Mouse (Mus musculus) testis, postnatal 14 days (tissue): ENCODE results near the gene Chrna9.

Experiments used
- DNase-seq: peaks from one replicate; pipeline ENCODE4 v3.0.0; 2021; ENCODE audit warnings: low spot score

The Chrna9 gene

DNA sequence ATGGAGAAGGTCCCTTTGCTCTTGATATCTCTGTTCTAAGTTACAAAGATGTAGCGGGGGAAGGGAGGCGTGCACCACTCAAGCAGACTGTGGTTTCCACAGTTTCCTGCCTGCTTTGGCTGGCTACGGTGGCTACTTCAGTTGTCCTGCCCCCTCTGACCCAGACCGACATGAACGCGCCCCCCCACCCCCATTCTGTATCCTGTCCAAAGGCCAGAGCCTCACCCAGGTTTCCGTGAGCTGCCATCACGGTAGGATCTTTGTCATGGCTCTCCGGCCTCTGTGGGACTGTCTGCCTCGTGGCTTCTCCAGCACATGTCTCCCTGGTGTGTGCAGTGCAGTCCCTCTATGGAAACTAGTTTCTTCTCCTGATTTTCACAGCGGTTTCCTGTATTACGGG is 15.4 kb upstream of the Chrna9 start:
- DNase-seq, result no peak

DNA sequence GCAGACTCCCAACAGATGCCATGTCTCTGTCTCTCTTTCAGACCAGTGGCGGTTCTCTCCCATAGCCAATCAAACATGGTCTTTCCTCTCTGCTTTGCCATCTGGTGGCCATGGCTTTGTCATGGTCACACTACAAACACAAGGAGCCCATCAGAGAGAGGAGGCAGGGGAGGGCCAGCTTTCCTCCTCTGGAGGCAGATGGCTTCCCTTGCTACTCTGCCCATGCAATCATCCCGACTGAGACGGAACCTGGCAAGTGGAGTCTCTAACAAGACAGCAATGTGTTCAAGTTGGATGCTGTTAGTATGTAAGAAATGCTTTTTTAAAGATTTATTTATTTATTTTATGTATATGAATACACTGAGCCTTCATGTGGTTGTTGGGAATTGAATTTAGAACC is 14.8 kb upstream of the Chrna9 start:
- DNase-seq, result no peak

GRCm38 (mm10) chr5:65920701-65921426 is 13.9 kb upstream of the Chrna9 start:
- DNase-seq, result no peak

- DNase-seq, result no peak
Observed at GRCm38 (mm10) chr5:65921477-65922138, 13.1 kb upstream of the Chrna9 start.

- no peak for DNase-seq
Observed at GRCm38 (mm10) chr5:65926666-65927065, 8.1 kb upstream of the Chrna9 start.

GRCm38 (mm10) chr5:65929162-65929561 is 5.6 kb upstream of the Chrna9 start:
- DNase-seq, result no peak

DNA sequence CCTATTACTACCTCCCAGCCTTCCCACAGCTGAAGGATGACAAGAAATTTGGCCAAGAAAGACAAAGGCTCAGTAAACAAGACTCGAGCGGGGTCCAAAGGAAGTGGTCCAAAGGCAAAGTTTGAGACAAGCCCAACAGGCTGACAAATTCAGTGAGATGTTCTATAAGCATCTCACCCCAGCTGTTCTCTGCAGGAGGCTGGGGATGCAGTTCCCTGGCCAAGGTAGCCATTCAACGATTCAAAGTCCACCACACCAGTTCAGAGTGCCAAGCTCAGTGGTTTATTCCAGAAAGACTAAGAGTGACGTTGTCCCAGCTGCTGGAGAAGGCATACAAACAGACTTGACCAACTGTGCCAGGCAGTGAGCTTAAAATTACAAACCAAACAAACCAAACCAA is 4.5 kb upstream of the Chrna9 start:
- no peak for DNase-seq

DNA sequence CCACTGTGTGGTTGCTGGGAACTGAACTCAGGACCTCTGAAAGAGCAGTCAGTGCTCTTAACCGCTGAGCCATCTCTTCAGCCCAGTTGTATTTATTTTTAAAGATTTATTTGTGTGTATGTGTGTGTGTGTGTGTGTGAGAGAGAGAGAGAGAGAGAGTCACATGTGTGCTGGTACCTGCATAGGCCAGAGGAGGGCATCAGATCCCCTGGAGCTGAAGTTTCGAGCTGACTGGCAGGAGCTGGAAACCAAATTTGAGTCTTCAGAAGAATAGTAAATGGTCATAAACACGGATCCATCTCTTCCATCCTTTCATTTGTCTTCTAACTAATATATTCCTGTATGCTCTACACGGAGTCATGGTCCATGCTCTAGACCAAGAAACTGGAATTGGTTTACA is 1.5 kb upstream of the Chrna9 start:
- no peak for DNase-seq

DNA sequence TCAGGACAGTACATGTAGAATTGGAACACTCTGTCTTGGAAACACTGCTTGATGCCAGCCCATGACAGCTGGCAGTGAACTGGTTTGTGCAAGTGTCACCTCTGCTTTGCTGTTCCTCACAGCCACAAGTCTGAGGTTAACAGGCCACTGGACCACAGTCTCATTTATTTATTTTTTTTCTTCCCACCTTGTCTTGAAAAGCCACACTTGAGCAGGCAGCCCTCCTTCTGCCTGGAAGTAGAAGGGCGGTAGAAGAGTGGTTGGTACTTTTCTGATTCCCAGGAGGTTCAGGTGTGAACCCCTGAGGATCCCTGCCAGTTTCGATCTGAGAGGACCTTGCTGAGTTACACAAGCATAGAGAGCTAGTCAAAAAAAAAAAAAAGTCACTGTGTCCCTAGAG is 957 bp upstream of the Chrna9 start:
- DNase-seq, result no peak

- DNase-seq, result no peak
Observed at GRCm38 (mm10) chr5:65937011-65937726, 2.4 kb downstream of the Chrna9 start.

- peak; percentile 68 for DNase-seq
Observed at GRCm38 (mm10) chr5:65937998-65938715, 3.4 kb downstream of the Chrna9 start.

- DNase-seq, result no peak
Observed at GRCm38 (mm10) chr5:65941145-65941544, 6.4 kb downstream of the Chrna9 start.

- no peak for DNase-seq
Observed at GRCm38 (mm10) chr5:65949822-65950221, 15.1 kb downstream of the Chrna9 start.

GRCm38 (mm10) chr5:65950236-65950635 is 15.5 kb downstream of the Chrna9 start:
- DNase-seq, result no peak

DNA sequence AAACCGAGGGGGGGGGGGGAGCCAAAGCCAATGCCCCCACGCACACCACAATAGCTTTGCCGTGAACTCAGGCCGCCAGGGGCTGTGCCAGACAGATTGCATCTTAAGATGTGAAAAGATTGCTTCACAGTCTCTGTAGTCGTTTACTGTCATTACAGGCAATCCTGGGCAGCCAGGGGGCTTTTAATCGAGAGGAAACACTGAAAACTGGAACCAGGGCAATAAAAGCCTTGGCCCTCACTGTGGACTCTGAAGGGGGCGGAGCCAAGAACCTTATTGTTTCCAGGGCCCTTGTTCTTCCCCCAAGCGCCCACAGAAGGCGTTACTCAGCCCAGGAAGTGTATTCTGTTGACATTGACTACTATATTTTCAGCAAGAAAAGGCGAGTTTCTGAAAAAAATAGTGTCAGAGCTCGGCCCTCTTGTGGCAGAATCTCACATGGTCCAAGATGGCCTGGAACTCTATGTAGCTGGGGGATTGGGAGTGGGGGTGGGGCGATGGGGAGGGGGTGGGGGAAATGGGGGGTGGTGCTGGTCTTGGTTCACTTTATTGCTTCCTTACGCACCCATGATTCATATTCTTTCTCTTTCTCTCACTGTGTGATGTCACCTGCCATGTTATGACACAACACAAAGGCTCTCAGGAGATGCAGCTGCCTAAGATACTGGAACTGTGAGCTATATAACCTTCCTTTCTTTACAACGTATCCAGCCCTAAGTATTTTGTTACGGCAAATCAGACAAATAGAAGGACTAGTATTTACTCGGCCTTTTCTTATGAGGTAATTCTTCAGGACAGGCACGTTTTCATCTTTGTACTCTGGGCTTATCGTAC is 16.2 kb downstream of the Chrna9 start:
- no peak for DNase-seq

- peak; percentile 55 for DNase-seq
Observed at GRCm38 (mm10) chr5:65951513-65951909, 16.8 kb downstream of the Chrna9 start.

DNA sequence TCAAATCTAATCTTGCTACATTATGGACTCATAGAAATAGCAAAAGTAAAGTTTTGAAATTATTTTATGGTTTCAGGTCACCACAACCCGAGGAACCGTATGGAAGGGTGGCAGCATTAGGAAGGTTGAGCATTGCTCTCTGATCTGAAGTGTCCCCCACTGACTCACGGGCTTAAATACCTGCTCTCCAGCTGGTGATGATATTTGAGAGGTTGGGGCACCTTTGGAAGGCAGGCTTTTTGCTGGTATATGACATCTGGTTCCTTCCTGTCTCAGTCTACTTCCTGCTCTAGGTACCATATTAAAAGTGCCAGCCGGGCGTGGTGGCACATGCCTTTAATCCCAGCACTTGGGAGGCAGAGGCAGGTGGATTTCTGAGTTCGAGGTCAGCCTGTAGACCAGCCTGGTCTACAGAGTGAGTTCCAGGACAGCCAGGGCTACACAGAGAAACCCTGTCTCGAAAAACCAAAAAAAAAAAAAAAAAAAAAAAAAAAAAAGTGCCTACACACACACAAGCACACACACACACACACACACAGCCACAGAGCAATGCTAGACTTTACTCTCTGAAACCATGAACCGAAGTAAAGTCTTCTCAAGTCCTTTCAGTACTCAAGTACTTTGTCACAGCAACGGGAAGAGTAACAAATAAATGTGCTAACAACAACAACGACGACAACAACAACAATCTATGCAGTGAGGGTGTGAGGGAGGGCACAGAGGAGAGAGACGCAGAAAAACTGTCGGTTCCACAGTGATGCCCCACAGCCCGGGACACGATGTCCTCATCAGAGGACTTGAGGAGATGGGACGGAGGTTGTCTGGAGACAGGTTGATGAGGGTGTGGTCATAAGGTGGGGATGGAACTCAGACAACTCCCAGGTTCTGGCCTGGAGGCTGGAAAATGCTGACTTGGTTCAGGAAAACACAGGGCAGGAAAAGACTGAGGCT is 19.7 kb downstream of the Chrna9 start:
- DNase-seq, result no peak

- peak; percentile 80 for DNase-seq
Observed at GRCm38 (mm10) chr5:65955343-65956143, 20.8 kb downstream of the Chrna9 start.

- no peak for DNase-seq
Observed at GRCm38 (mm10) chr5:65956144-65957008, 21.7 kb downstream of the Chrna9 start.
